Mouse (Mus musculus) bone marrow, adult 2 months (tissue): Measurements from ENCODE around the gene Gbp7.

Source experiments
- CTCF ChIP-seq: fragments of 200-500 bp; IDR thresholded peaks from 2 replicates; pipeline ENCODE4 v1.5.1; 2011; ENCODE audit warnings: low read length, control low read depth; ENCODE audit not compliant: control insufficient read depth, insufficient read depth
- POLR2A ChIP-seq: fragments of 200-500 bp; IDR thresholded peaks from 2 replicates; pipeline ENCODE4 v1.6.1; 2011; ENCODE audit warnings: low read depth, mild to moderate bottlenecking, control low read depth, low read length, borderline replicate concordance; ENCODE audit not compliant: control insufficient read depth

- TF ChIP-seq POLR2A (no peak), CTCF (no peak)
These were observed 33.7 kb upstream of the Gbp7 start for GRCm38 (mm10) chr3:142496113-142497101.
